Mouse (Mus musculus): Measurements from ENCODE around the gene Cyfip2. TPM values are rescaled to one million over a fixed set of nuclear protein-coding genes. Genes with fewer than 3 reads are reported as not detected.

Cyfip2 gene
- polyA plus RNA-seq, 1 experiment from 2014 or later: 80.8 TPM

GRCm38 (mm10) chr11:46218584-46218983 lies 94.1 kb downstream of the Cyfip2 start:
- H3K27ac ChIP-seq: peak overlapping the region; percentile 94
- H3K9me3 ChIP-seq: no peaks in the 10 kb centered on the region
- peaks cover 46% of the 10 kb centered on the region for H3K36me3 ChIP-seq
- H3K4me1 ChIP-seq (replicated peaks): peaks cover 44% of the 10 kb centered on the region
- no peak overlapping the region for H3K9ac ChIP-seq (replicated peaks)
- no peak overlapping the region for H3K4me3 ChIP-seq (replicated peaks)
- WGBS: 11% methylated on average over 5 of the region's 5 CpGs
- ATAC-seq: peak; percentile 75
- peak overlapping the region; percentile 27; the same call in 1 of the 2 replicates for H3K4me2 ChIP-seq (replicated peaks)
- no peaks in the 10 kb centered on the region for H3K27me3 ChIP-seq

- no peak overlapping the region for H3K4me2 ChIP-seq (replicated peaks)
- no peaks in the 10 kb centered on the region for H3K27me3 ChIP-seq
- H3K4me3 ChIP-seq (replicated peaks): no peak overlapping the region
- peak overlapping the region; percentile 94 for H3K27ac ChIP-seq
- ATAC-seq: no peak
- H3K9ac ChIP-seq (replicated peaks): no peak overlapping the region
- no peaks in the 10 kb centered on the region for H3K9me3 ChIP-seq
- peaks cover 44% of the 10 kb centered on the region for H3K4me1 ChIP-seq (replicated peaks)
- H3K36me3 ChIP-seq: peaks cover 37% of the 10 kb centered on the region
- 81% methylated on average over 9 of the region's 9 CpGs for WGBS
Measured at GRCm38 (mm10) chr11:46217686-46218085, 95.0 kb downstream of the Cyfip2 start.

GRCm38 (mm10) chr11:46216669-46217068 lies 96.0 kb downstream of the Cyfip2 start:
- Histone ChIP-seq H3K4me1 (replicated peaks) (peaks cover 46% of the 10 kb centered on the region), H3K9ac (replicated peaks) (no peak overlapping the region), H3K4me3 (replicated peaks) (no peak overlapping the region), H3K4me2 (replicated peaks) (no peak overlapping the region), H3K9me3 (no peaks in the 10 kb centered on the region), H3K27me3 (no peaks in the 10 kb centered on the region), H3K36me3 (peaks cover 27% of the 10 kb centered on the region), H3K27ac (peak overlapping the region; percentile 94; the same call in 1 of the 2 replicates)
- WGBS: 71% methylated on average over 7 of the region's 7 CpGs
- ATAC-seq: no peak

- H3K4me2 ChIP-seq (replicated peaks): no peak overlapping the region
- no peak overlapping the region for H3K9ac ChIP-seq (replicated peaks)
- no peak overlapping the region for H3K4me3 ChIP-seq (replicated peaks)
- H3K36me3 ChIP-seq: peaks cover 17% of the 10 kb centered on the region
- 23% methylated on average over 3 of the region's 3 CpGs for WGBS
- no peaks in the 10 kb centered on the region for H3K9me3 ChIP-seq
- no peaks in the 10 kb centered on the region for H3K27me3 ChIP-seq
- H3K27ac ChIP-seq: peak overlapping the region; percentile 76
- H3K4me1 ChIP-seq (replicated peaks): peaks cover 45% of the 10 kb centered on the region
- ATAC-seq: peak; percentile 69
Measured at GRCm38 (mm10) chr11:46215354-46215753, 97.3 kb downstream of the Cyfip2 start.

- Histone ChIP-seq H3K4me2 (replicated peaks) (no peak overlapping the region), H3K27ac (peak overlapping the region; percentile 62), H3K9me3 (no peaks in the 10 kb centered on the region), H3K27me3 (no peaks in the 10 kb centered on the region), H3K36me3 (peaks cover 22% of the 10 kb centered on the region), H3K9ac (replicated peaks) (no peak overlapping the region), H3K4me1 (replicated peaks) (peaks cover 37% of the 10 kb centered on the region), H3K4me3 (replicated peaks) (no peak overlapping the region)
- no peak for ATAC-seq
- 84% methylated on average over 14 of the region's 14 CpGs for WGBS
Measured at GRCm38 (mm10) chr11:46214368-46215230, 98.1 kb downstream of the Cyfip2 start.

GRCm38 (mm10) chr11:46213844-46214243 lies 98.8 kb downstream of the Cyfip2 start:
- Histone ChIP-seq H3K9ac (replicated peaks) (no peak overlapping the region), H3K27me3 (no peaks in the 10 kb centered on the region), H3K4me3 (replicated peaks) (no peak overlapping the region), H3K36me3 (peaks cover 25% of the 10 kb centered on the region), H3K27ac (peak overlapping the region; percentile 41; the same call in 1 of the 2 replicates), H3K4me2 (replicated peaks) (no peak overlapping the region), H3K9me3 (no peaks in the 10 kb centered on the region), H3K4me1 (replicated peaks) (peaks cover 30% of the 10 kb centered on the region)
- 89% methylated on average over 5 of the region's 5 CpGs for WGBS
- ATAC-seq: no peak

- 35% methylated on average over 3 of the region's 3 CpGs for whole genome bisulfite sequencing
- no peak overlapping the region for H3K27ac ChIP-seq
- no peak overlapping the region for H3K4me3 ChIP-seq (replicated peaks)
- no peak overlapping the region for H3K4me2 ChIP-seq (replicated peaks)
- H3K4me1 ChIP-seq (replicated peaks): 0 out of 2 replicates have a peak, but pooled peaks cover 12% of the 10 kb centered on the region
- H3K27me3 ChIP-seq: no peaks in the 10 kb centered on the region
- H3K36me3 ChIP-seq: peaks cover 45% of the 10 kb centered on the region
- no peaks in the 10 kb centered on the region for H3K9me3 ChIP-seq
- H3K9ac ChIP-seq (replicated peaks): no peak overlapping the region; the same call in 1 of the 2 replicates
- ATAC-seq: no peak
Measured at GRCm38 (mm10) chr11:46211858-46212257, 100.8 kb downstream of the Cyfip2 start.

- Histone ChIP-seq H3K4me1 (replicated peaks) (0 out of 2 replicates have a peak, but pooled peaks cover 3% of the 10 kb centered on the region), H3K27me3 (no peaks in the 10 kb centered on the region), H3K4me3 (replicated peaks) (no peak overlapping the region), H3K9ac (replicated peaks) (no peak overlapping the region), H3K9me3 (no peaks in the 10 kb centered on the region), H3K4me2 (replicated peaks) (no peak overlapping the region), H3K36me3 (peaks cover 58% of the 10 kb centered on the region), H3K27ac (no peak overlapping the region)
- WGBS: 35% methylated on average over 2 of the region's 2 CpGs
- ATAC-seq: no peak
Measured at GRCm38 (mm10) chr11:46209884-46210283, 102.8 kb downstream of the Cyfip2 start.

- no peaks in the 10 kb centered on the region for H3K9me3 ChIP-seq
- H3K36me3 ChIP-seq: peaks cover 79% of the 10 kb centered on the region
- H3K27me3 ChIP-seq: no peaks in the 10 kb centered on the region
- H3K4me3 ChIP-seq (replicated peaks): no peak overlapping the region
- WGBS: 79% methylated on average over 17 of the region's 17 CpGs
- no peak overlapping the region for H3K4me2 ChIP-seq (replicated peaks)
- H3K4me1 ChIP-seq (replicated peaks): peaks cover 5% of the 10 kb centered on the region; the same call in 1 of the 2 replicates
- H3K9ac ChIP-seq (replicated peaks): no peak overlapping the region
- no peak for ATAC-seq
- no peak overlapping the region for H3K27ac ChIP-seq
Measured at GRCm38 (mm10) chr11:46205639-46206409, 106.8 kb downstream of the Cyfip2 start.

- no peak overlapping the region for H3K27ac ChIP-seq
- peaks cover 5% of the 10 kb centered on the region; the same call in 1 of the 2 replicates for H3K4me1 ChIP-seq (replicated peaks)
- no peak overlapping the region for H3K4me3 ChIP-seq (replicated peaks)
- peaks cover 84% of the 10 kb centered on the region for H3K36me3 ChIP-seq
- no peak for ATAC-seq
- no peak overlapping the region for H3K9ac ChIP-seq (replicated peaks)
- H3K27me3 ChIP-seq: no peaks in the 10 kb centered on the region
- 85% methylated on average over 9 of the region's 9 CpGs for WGBS
- no peaks in the 10 kb centered on the region for H3K9me3 ChIP-seq
- no peak overlapping the region for H3K4me2 ChIP-seq (replicated peaks)
Measured at GRCm38 (mm10) chr11:46204841-46205240, 107.8 kb downstream of the Cyfip2 start.

GRCm38 (mm10) chr11:46202547-46202887 lies 110.1 kb downstream of the Cyfip2 start:
- WGBS: 74% methylated on average over 10 of the region's 10 CpGs
- no peaks in the 10 kb centered on the region for H3K9me3 ChIP-seq
- H3K9ac ChIP-seq (replicated peaks): no peak overlapping the region
- peak overlapping the region; percentile 57; the same call in 1 of the 2 replicates for H3K27ac ChIP-seq
- ATAC-seq: no peak
- H3K4me2 ChIP-seq (replicated peaks): no peak overlapping the region
- H3K4me3 ChIP-seq (replicated peaks): no peak overlapping the region
- H3K27me3 ChIP-seq: no peaks in the 10 kb centered on the region
- H3K4me1 ChIP-seq (replicated peaks): peaks cover 5% of the 10 kb centered on the region; the same call in 1 of the 2 replicates
- peaks cover 91% of the 10 kb centered on the region for H3K36me3 ChIP-seq
